Mouse (Mus musculus) CD4-positive, CD25-positive, alpha-beta regulatory T cell, adult 2 months (primary cell): ENCODE measurements at regions not wholly inside any gene's neighbourhood (a gene's known extent, or its start where the extent isn't known, plus 50 kb on each side); places are given as distances from the start of the nearest gene placed in this dataset.

ENCODE experiments used
- DNase-seq: peaks from one replicate; pipeline ENCODE4 v3.0.0-alpha.2; 2012; ENCODE audit warnings: low read depth, low spot score

DNA sequence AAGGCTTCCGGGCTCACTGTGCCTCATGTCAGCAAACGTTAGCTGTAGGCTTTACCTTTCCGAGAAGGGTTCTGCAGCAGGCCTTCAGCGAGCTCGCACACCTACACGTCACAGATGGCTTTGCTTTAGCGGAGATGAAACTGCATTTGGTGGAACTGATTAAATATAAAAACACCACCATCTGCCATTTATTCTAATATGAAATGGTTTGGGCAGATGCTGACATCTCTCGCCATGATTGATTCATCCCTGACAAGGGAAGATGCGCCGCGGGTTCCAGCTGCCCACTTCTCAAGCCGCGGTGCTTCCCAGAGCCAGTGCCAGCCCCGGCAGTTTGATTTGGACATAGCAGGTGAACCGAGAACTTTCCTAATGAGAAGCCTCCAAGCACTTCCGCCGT is 247.4 kb upstream of the Id2 start:
- no peak for DNase-seq

DNA sequence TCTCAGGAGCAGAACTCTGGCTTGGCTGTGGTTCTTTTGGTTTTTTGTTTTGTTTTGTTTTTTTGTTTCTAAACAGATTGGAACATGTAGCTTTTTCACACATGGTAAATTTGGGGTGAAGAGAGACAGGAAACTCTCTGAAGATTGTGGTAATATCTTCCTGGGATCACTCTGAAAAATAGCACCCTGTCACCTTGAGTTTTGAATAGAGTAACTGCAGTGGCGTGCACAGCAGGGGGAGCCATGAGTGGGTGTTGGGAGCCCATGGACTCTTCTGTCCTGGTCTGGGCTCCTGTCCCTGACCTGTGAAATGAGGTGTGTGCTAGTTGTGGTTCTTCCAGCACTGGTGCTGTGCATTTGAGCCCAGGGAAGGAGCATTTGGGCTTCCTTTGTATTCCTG is 241.8 kb upstream of the Id2 start:
- peak; percentile 15 for DNase-seq

DNA sequence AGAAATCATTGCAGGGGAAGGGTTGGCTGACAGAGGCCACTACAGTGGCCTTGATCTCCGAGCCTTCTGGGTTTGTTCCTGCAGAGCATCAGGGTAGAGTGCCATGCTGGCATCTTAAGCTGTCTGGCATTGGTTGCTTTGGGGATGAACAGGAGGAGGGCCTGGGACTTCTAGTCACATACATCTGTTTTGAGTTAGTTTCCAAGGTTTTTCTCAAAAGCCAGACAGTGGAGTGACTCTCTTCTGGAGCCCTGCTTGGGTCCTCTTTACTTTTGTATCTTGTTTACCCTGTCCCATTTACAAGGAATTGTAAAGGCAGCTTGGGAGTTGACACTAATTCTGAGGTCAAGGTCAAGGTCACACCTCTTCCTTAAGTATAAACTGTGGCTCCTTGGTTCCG is 239.0 kb upstream of the Id2 start:
- no peak for DNase-seq

DNA sequence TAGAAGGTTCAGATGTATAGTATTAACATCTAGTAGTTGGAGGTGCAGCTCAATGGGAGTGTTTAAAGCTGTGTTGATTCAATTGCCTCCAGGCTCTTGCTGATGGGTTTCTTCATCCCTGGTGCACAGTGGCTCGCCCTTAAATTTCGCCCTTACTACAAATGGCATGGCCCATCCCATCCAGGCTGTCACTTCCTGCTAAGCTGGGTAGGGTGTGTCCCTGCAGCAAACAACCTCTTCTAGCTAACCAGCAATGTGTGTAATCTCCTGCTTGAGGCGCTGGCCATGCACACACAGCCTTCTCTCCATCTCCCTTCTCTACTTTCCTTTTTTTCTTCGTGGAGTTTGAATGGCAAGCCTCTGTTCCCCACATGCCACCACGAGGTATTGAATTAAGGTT is 238.1 kb upstream of the Id2 start:
- DNase-seq: peak; percentile 30

GRCm38 (mm10) chr12:25332384-25333035 is 235.6 kb upstream of the Id2 start:
- no peak for DNase-seq

GRCm38 (mm10) chr12:25330004-25330708 is 233.2 kb upstream of the Id2 start:
- DNase-seq: no peak

DNA sequence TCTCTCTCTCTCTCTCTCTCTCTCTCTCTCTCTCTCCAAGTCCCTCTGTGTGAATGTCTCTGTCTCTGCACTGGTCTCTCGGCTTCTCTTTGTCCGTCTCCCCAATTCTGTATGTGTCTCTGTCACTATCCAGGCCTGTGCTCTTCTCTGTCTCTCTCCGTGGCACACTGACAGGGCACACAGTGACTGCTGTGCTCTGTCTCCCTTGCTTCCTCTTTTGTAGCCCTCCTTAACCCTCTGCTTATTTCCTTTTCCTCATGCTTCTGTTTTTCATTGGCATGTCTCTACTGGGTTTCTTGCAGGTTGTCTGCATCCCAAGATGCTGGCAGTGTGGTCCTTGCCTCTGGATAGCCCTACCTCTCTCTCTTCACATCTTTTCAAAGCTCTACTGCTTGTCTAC is 229.0 kb upstream of the Id2 start:
- DNase-seq: no peak

DNA sequence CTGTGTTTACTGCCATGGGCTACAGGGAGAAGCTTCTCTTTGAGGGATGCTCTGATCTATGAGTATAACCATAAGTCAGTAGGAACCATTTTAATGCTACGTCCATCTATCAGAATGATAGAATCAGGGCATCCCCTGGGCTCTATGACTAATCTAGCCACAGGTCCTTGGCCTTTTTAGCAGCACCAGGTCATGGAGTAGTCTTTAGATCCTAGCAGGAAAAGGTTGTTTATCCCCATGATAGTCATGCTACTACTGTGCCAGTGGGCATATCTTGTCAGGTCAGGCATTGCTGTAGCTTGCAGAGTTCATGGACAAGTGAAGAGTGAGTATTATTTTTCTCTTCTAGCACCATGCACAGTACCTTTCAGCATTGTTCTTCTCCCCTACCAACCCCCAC is 226.2 kb upstream of the Id2 start:
- DNase-seq: no peak

DNA sequence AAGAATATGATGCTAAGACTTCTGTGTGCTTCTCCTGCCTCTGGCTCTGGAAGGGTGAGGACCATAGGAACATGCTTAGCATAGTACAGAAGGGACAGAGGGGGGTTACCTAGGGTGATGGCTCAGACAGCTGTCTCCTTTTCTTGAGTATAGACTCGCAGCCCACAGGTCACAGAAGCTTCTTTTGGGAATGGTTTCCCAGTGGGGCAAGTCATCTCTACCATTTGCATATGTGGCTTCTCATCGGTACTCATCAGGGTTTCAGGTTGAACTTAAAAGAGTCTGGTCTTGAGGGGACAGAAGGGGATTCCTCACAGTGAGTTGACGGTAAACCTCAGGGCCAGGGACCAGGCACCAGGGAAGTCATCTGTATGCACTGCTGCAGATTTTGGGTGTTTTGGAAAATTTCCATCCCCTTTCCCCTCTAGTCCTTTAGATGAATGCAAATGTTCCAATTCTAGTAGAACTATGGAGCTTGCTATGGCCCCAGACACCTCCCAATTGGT is 223.4 kb upstream of the Id2 start:
- DNase-seq: no peak

GRCm38 (mm10) chr12:25319846-25320245 is 222.9 kb upstream of the Id2 start:
- no peak for DNase-seq

GRCm38 (mm10) chr12:25318072-25318671 is 221.2 kb upstream of the Id2 start:
- no peak for DNase-seq

GRCm38 (mm10) chr12:25315969-25316368 is 219.0 kb upstream of the Id2 start:
- DNase-seq: peak; percentile 49

DNA sequence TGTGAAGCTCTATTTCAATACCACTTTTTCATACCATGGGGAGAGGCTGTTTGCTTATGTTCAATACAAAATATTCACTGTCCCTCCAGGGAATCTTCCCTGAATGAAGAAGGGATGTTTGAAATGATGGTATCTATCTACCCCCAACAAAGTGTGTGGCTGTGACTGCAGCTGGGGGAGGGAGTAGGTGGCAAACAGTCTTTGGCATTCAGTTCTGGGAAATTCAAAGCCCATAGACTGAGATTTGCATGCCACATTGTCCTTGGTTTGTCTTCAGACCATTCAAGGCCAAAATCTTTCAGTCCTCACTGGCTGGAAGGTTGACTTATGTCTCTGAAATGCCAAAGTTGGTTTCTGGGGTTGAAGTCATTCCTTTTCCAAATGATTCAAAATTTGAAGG is 216.3 kb upstream of the Id2 start:
- no peak for DNase-seq

DNA sequence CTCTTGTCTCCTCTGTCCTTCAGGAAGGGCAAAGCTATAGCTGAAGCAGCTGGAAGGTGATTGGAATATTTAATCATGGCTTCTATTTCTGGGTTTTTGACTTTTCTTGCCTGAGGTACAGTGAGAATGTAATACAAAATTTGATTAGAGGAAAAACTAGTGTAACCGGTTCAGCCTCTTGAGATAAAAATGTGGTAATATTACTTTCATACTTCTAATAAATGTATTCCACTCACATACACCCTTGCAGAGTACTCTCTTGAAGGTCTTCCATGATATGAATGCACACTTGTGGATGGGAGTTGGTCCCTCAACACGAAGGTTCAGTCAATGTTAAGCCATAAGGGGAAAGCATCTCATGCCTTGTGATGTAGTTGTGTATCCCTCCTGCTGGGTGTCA is 215.4 kb upstream of the Id2 start:
- no peak for DNase-seq

- DNase-seq: peak; percentile 57
Measured at GRCm38 (mm10) chr12:25311728-25312127, 214.8 kb upstream of the Id2 start.

- no peak for DNase-seq
Measured at GRCm38 (mm10) chr12:25310293-25310946, 213.5 kb upstream of the Id2 start.

DNA sequence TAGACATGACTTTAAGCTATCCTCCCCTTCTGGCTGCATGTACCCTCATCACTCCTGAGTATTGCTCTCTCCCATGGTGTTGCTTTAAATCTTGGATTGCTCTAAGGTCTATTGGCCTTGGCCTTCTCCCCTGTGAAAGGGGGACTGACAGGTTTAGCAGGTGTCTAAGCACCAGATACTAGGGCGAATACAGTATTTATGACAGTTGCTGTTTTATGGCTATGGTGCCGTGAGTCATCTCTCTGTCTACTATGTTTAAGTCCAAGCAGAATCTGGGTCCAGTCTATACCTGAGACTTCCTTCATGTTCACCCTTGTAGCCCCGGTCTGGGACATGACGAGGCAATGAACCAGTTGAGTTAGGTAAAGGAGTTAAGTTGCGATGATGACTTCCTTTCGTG is 212.3 kb upstream of the Id2 start:
- no peak for DNase-seq

DNA sequence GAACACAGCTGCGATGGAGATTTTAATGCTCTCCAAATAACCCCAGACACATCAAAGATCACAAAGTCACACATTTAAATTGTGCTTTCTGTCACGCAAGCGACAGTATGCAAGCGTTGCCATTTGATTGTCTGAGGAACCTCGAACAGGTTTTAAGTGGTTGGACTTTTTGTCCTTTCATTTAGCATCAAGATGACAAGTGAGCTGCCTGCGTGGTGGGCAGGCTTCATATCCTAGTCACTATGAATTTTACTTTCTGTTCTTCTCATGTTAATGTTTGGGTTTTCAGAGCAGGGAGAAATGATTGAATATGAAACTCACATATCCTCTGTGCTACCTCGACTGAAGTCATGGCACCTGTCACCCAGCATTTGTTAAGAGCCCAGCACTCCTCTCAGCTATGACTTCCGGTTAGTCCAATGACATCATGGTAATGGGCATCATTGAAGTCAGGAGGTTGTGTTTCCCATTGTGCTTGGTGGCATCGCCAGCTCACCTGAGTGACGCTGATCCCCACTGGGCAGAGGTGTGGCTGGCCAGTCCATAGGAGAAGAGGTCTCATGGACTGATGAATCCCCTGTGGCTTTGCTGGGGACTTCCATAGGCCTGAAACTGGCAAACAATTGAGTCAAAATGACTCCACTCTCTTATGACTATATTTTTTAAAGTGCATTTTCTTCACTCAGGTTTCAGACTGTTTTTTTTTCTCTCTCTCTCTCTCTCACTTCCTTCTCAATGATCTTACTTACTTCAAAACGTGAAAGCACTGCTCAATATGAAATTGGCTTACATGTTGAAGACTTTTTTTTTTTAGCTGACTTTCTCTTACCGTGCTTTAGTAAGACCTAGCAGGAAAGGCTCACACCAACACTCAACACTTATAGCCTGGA is 209.1 kb upstream of the Id2 start:
- peak; percentile 74 for DNase-seq

- no peak for DNase-seq
Measured at GRCm38 (mm10) chr12:25304820-25305511, 208.0 kb upstream of the Id2 start.

GRCm38 (mm10) chr12:25303500-25304050 is 206.6 kb upstream of the Id2 start:
- DNase-seq: no peak
